Mouse (Mus musculus): ENCODE results near the gene Rnf152. TPM values are rescaled to one million over a fixed set of nuclear protein-coding genes. Genes with fewer than 3 reads are reported as not detected.

Rnf152 gene
- total and polyA plus RNA-seq, 3 experiments = 0.78 to 1.1 (median 1.0) TPM

DNA sequence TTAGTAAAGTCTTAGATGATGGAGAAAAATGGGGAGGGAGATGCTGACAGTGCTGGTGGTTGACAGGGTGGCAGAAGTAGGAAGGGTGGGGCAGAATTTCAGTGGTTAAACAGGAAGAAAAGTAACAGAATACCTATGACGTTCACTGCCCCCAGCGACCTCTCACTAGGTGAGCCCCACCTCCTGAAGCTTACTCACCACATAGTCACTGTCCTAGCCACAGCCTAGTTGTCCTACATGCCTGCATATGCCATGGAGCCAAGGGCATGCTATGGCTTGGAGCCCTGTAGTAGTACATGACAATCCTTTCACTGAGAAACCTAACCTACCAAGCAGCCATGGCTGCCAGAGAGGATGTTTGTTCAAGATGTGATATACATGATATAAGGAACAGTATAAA lies 64.7 kb downstream of the Rnf152 start:
- H3K4me3 ChIP-seq = no peak overlapping the region
- no peaks in the 10 kb centered on the region for H3K4me1 ChIP-seq (ENCODE audit: control insufficient read depth, insufficient read depth, low read length)
- H3K27me3 ChIP-seq (ENCODE audit: control insufficient read depth, insufficient read depth, low read length) = no peaks in the 10 kb centered on the region
- no peaks in the 10 kb centered on the region for H3K36me3 ChIP-seq (ENCODE audit: control insufficient read depth, insufficient read depth, low read length)
- H3K27ac ChIP-seq = no peak overlapping the region
- H3K79me2 ChIP-seq (replicated peaks; ENCODE audit: control insufficient read depth, insufficient read depth, low read length) = no peaks in the 10 kb centered on the region
- no peak for DNase-seq
- intact Hi-C loops (cut with DNase I) = no loop called here
- no peak for TF ChIP-seq CTCF (IDR thresholded peaks at IDR 0.05)
- no peak for TF ChIP-seq EP300 (IDR thresholded peaks at IDR 0.05; ENCODE audit: insufficient read depth, low read depth, low read length)
- TF ChIP-seq POLR2A (IDR thresholded peaks at IDR 0.05; ENCODE audit: insufficient read depth, low read depth, low read length) = no peak
- WGBS = 66% methylated on average over 2 of the region's 2 CpGs
- H3K9ac ChIP-seq (ENCODE audit: low read depth, low read length) = no peak overlapping the region

DNA sequence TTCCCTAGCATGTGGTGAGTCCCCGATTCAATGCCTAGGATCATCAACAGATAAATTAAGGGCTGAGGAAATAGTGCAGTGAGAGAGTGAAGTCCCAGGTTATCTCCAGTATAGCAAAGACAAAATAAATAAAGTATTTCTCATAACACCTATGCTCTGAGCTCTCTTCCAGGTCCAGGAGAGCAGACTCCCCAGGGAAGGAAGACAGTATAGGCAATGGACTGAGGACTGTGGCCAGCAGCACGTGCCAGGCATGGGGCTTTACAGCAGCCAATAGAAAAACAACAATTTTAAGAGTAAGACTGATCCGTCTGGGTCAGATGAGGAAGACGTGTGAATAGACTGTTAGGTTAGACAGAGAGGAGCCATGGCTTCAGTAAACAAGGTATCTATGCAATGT lies 69.0 kb downstream of the Rnf152 start:
- Histone ChIP-seq H3K79me2 (replicated peaks; ENCODE audit: control insufficient read depth, insufficient read depth, low read length) (no peaks in the 10 kb centered on the region), H3K27ac (no peak overlapping the region), H3K4me3 (no peak overlapping the region), H3K36me3 (ENCODE audit: control insufficient read depth, insufficient read depth, low read length) (no peaks in the 10 kb centered on the region), H3K27me3 (ENCODE audit: control insufficient read depth, insufficient read depth, low read length) (no peaks in the 10 kb centered on the region), H3K4me1 (ENCODE audit: control insufficient read depth, insufficient read depth, low read length) (no peaks in the 10 kb centered on the region), H3K9ac (ENCODE audit: low read depth, low read length) (no peak overlapping the region)
- 84% methylated on average over 4 of the region's 4 CpGs for WGBS
- DNase-seq = no peak
- intact Hi-C loops (cut with DNase I) = no loop called here
- TF ChIP-seq POLR2A (IDR thresholded peaks at IDR 0.05; ENCODE audit: insufficient read depth, low read depth, low read length) = no peak

DNA sequence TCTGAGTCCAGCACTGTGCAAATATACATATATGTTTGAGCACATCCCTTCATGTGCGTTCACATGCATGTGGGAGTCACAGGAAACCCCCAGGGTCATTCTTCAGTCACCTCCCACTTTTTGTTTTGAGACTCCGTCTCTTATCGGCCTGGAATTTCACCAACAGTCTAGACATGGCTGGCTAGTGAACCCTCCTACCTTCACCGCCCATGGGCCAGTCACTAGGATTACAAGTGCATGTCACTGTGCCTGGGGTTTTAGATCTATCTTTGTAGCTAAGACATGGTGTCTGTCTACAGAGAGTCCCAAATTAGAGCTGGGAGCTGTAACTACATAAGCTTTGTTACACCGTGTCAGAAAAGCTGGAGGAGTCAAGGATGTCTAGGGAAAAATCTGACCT lies 69.6 kb downstream of the Rnf152 start:
- H3K36me3 ChIP-seq (ENCODE audit: control insufficient read depth, insufficient read depth, low read length) = no peaks in the 10 kb centered on the region
- H3K4me3 ChIP-seq = no peak overlapping the region
- no peak overlapping the region for H3K9ac ChIP-seq (ENCODE audit: low read depth, low read length)
- no peaks in the 10 kb centered on the region for H3K4me1 ChIP-seq (ENCODE audit: control insufficient read depth, insufficient read depth, low read length)
- WGBS = 33% methylated on average over 5 of the region's 5 CpGs
- no peaks in the 10 kb centered on the region for H3K79me2 ChIP-seq (replicated peaks; ENCODE audit: control insufficient read depth, insufficient read depth, low read length)
- no peak for TF ChIP-seq EP300 (IDR thresholded peaks at IDR 0.05; ENCODE audit: insufficient read depth, low read depth, low read length)
- no peak for TF ChIP-seq POLR2A (IDR thresholded peaks at IDR 0.05; ENCODE audit: insufficient read depth, low read depth, low read length)
- no peak for TF ChIP-seq CTCF (IDR thresholded peaks at IDR 0.05)
- H3K27ac ChIP-seq = no peak overlapping the region
- intact Hi-C loops (cut with DNase I) = no loop called here
- no peak for DNase-seq
- no peaks in the 10 kb centered on the region for H3K27me3 ChIP-seq (ENCODE audit: control insufficient read depth, insufficient read depth, low read length)

DNA sequence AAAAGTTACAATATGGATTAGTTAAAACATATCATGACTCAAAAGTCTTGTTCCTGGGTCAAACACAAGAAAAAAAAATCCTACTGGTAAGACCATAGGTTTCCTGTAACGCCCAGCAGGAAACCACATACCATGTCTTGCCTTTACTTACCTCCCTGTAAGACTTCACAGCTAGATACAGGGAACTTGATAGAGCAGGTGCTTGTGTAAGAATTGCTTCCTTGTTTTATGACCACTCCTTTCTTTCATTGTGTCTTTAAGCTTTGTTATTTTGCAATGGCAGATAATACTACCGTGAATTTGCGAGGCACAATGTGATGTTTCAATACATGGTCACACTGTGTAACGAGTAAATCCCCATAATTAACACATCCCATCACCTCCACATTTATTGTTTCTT lies 71.5 kb downstream of the Rnf152 start:
- Histone ChIP-seq H3K27me3 (ENCODE audit: control insufficient read depth, insufficient read depth, low read length) (no peaks in the 10 kb centered on the region), H3K36me3 (ENCODE audit: control insufficient read depth, insufficient read depth, low read length) (no peaks in the 10 kb centered on the region), H3K79me2 (replicated peaks; ENCODE audit: control insufficient read depth, insufficient read depth, low read length) (no peaks in the 10 kb centered on the region), H3K4me3 (no peak overlapping the region), H3K9ac (ENCODE audit: low read depth, low read length) (no peak overlapping the region), H3K4me1 (ENCODE audit: control insufficient read depth, insufficient read depth, low read length) (no peaks in the 10 kb centered on the region), H3K27ac (no peak overlapping the region)
- intact Hi-C loops (cut with DNase I) = no loop called here
- DNase-seq = no peak
- 94% methylated on average over 4 of the region's 4 CpGs for WGBS
- TF ChIP-seq CTCF (IDR thresholded peaks at IDR 0.05) (no peak), EP300 (IDR thresholded peaks at IDR 0.05; ENCODE audit: insufficient read depth, low read depth, low read length) (no peak), POLR2A (IDR thresholded peaks at IDR 0.05; ENCODE audit: insufficient read depth, low read depth, low read length) (no peak)

DNA sequence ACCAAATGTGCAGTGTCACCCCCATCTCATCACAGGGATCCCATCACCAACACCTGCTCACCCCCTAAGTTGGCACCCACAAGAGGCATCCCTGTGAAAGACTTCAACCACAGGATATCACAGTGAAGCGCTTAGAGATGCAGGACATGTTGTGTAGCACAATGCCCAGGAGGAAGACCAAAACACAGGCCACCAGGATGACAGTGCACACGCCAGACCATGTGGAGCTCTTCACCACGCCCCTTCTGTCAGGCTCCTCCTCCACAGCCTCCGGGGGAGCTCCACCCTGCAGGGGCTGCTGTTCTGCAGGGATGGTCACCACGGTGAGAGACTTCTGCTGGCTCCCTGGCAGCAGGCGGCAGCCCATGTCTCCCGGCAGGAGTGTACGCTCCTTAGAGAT lies 72.4 kb downstream of the Rnf152 start:
- H3K9ac ChIP-seq (ENCODE audit: low read depth, low read length) = no peak overlapping the region
- no peak overlapping the region for H3K27ac ChIP-seq
- no peak for TF ChIP-seq POLR2A (IDR thresholded peaks at IDR 0.05; ENCODE audit: insufficient read depth, low read depth, low read length)
- no peak for TF ChIP-seq CTCF (IDR thresholded peaks at IDR 0.05)
- no peak for TF ChIP-seq EP300 (IDR thresholded peaks at IDR 0.05; ENCODE audit: insufficient read depth, low read depth, low read length)
- DNase-seq = no peak
- H3K36me3 ChIP-seq (ENCODE audit: control insufficient read depth, insufficient read depth, low read length) = no peaks in the 10 kb centered on the region
- intact Hi-C loops (cut with DNase I) = no loop called here
- no peaks in the 10 kb centered on the region for H3K79me2 ChIP-seq (replicated peaks; ENCODE audit: control insufficient read depth, insufficient read depth, low read length)
- H3K4me1 ChIP-seq (ENCODE audit: control insufficient read depth, insufficient read depth, low read length) = no peaks in the 10 kb centered on the region
- no peak overlapping the region for H3K4me3 ChIP-seq
- no peaks in the 10 kb centered on the region for H3K27me3 ChIP-seq (ENCODE audit: control insufficient read depth, insufficient read depth, low read length)
- WGBS = 81% methylated on average over 8 of the region's 8 CpGs

DNA sequence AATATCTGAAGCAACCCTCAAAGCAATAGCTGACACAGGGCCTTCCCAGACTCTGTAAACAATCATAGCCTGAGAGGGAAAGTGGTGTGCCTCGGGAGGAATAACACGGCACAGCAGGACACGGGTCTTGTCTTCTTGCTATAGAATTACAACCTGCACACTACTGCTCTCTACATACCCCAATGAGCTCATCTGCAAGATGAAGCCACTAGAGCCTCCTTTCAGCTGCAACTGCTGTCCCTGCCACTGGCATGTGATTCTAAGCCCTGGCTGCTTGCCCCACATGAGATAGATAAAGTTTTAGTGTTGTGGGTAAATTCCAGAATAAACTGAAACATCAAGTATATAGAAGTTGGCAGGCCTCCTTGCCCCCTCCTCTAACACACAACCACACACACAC lies 75.2 kb downstream of the Rnf152 start:
- no peak overlapping the region for H3K4me3 ChIP-seq
- no peak for DNase-seq
- no peaks in the 10 kb centered on the region for H3K27me3 ChIP-seq (ENCODE audit: control insufficient read depth, insufficient read depth, low read length)
- WGBS = 37% methylated on average over 3 of the region's 3 CpGs
- H3K36me3 ChIP-seq (ENCODE audit: control insufficient read depth, insufficient read depth, low read length) = no peaks in the 10 kb centered on the region
- H3K4me1 ChIP-seq (ENCODE audit: control insufficient read depth, insufficient read depth, low read length) = no peaks in the 10 kb centered on the region
- no peak overlapping the region for H3K9ac ChIP-seq (ENCODE audit: low read depth, low read length)
- intact Hi-C loops (cut with DNase I) = no loop called here
- H3K79me2 ChIP-seq (replicated peaks; ENCODE audit: control insufficient read depth, insufficient read depth, low read length) = no peaks in the 10 kb centered on the region
- no peak overlapping the region for H3K27ac ChIP-seq
- TF ChIP-seq POLR2A (IDR thresholded peaks at IDR 0.05; ENCODE audit: insufficient read depth, low read depth, low read length) (no peak), EP300 (IDR thresholded peaks at IDR 0.05; ENCODE audit: insufficient read depth, low read depth, low read length) (no peak), CTCF (IDR thresholded peaks at IDR 0.05) (no peak)
